Mouse (Mus musculus) testis, postnatal 14 days (tissue): ENCODE data around the gene Lrrc55.

Experiments
- DNase-seq: peaks from one replicate; pipeline ENCODE4 v3.0.0; 2021; ENCODE audit warnings: low spot score

The Lrrc55 gene

DNA sequence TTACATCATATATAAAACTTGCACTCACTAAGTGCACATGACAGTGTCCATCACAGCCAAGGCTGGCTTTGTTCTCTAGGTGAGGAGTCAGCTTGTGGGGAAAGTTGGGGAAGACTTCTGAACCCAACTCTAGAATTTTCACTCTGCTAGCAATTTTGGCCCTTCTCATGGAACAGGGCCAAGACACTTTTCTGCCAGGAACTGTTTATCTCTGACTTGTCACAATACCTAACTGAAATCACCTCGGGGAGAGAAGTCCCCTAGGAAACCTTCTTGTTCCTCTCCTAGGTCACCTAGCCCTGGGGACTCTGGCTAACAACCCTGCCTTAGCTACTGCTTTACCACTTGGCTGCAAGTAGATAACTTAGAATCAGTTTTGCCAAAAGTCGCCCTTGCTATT is 64.8 kb downstream of the Lrrc55 start:
- no peak for DNase-seq

DNA sequence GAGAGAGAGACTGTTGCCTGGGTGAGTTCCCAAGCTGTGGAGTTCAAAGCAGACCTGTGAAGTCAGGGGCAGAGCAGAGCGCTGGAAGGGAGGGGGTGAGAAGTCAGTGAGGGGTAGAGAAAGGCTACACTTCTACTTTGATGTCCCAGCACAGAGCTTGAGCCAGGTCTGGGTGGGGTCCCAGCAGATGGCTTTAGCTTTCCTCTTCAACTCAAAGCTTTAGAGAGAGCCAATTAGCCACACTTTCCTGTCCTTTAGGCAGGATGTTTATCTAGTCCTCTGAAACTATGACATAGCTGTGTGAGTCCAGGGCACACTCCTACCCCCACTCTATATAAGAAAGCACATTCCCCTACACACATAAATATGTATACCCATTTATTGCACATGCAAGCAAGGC is 65.3 kb downstream of the Lrrc55 start:
- no peak for DNase-seq

DNA sequence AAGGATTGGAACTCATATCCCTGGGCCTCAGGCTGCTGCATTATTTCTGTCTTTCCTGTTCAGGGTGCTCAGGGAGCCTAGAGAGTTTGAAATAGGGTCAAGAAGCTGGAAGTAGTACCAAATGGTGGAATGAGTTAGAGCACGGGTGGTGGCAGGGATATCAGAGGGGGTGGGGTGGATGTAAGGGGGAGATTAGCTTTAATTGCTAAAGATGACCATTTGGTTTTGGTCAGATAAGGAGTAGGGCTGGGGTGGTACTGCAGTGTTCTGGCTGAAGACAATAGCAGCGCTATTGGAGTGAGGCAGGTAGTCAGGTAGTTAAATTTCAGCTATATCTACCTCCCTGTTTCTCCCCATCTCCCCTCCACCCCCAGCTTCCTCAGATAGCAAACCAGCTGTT is 65.8 kb downstream of the Lrrc55 start:
- no peak for DNase-seq

DNA sequence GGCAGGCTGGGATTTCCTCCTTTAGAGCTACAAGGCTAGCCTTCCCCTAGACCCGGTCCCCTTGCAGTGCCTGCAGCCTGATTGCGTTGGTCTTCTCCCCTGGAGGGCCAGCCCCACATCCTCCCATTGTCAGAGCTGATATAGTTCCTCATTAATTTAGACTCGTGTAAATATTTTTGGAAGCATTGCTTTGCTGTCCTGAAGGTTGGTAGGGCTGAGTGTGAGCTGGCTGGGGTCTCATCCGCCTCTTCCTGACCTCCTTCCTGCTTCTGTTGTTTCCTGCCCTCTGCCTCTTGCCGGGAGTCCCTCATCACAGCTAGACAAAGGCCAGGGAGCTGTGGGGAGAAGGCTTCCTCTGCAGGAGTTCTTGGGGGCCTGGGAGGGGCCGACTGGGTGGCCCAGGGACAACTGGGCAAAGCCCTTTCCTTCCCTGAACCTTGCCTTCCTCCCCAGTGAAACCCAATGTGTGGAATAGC is 67.5 kb downstream of the Lrrc55 start:
- DNase-seq = no peak

DNA sequence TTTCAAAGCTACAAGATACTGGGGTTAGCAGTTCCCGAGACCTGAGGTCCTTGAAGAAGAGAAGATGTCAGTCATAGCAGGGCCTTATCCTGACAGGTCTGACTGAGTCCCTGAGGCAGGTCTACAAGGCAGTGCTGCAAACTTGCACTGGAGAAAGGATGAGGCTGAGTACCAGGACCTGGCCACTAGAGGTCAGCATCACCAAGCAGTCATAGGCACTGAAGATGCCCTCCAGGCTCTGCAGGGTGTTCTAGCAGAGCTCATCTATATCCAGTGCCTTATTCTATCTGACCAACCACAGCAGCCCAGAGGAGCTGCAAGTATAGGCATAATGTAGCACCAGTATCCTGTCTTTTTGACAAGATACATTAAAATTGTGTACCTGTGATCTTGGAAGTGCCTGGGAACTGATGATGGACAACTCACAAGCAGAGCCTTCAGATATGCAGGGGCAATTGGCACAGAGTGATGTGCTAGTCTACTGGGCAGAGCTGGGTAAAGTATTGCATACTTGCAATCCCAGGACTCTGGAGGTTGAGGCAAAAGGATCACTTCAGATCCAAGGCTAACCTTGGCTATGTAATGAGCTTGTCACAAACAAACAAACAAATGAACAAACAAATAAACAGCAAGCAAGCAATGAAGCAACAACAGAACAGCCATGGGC is 73.0 kb downstream of the Lrrc55 start:
- DNase-seq = no peak

DNA sequence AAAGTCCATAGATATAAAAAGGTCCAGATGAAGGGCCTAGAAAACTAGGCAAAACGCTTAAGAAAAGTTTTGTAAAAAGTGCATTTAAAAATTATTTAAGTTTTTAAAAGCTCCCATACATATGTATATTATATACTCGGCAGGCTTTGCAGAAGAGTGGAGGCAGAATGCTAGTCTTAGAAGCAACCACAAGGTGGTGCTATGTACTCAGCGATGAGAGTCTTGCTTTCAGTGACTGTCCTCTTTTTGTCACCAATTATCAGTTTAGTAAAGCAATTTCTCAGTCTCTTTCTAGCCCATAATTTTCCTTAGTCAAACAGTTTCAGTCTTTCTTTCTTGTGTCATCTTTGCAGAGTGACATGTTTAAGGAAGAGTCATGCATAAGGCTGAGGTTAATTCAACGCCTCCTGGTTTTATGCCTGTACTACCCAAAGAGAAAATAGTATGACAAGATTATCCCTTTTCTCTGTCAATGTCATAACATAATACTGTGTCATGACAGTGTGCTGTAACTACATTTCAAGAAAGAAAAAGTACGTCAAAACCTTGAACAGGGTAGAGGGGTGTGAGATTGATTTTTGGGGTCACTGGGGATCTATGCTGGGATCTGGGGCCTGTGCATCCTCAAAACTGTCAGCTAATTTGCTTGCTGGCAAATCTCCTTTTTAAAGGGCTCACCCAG is 73.7 kb downstream of the Lrrc55 start:
- no peak for DNase-seq
